Mouse (Mus musculus) heart, postnatal 0 days (tissue): ENCODE measurements around the gene Zfyve27. TPM values are rescaled to one million over a fixed set of nuclear protein-coding genes. Genes with fewer than 3 reads are reported as not detected.
A peak's percentile ranks its signal among the peaks of the same experiment; 100 is the strongest.

Experiments
- ATAC-seq: fragments of 200-750 bp; cut with Nextera tagmentation; 2 replicates; pipeline ENCODE4 v1.8.0; 2017; ENCODE audit warnings: low read depth, moderate number of reproducible peaks, moderate library complexity; ENCODE audit not compliant: insufficient read depth
- DNase-seq: peaks from one replicate; pipeline ENCODE4 v3.0.0-alpha.2; 2016; ENCODE audit warnings: low spot score
- H3K27ac ChIP-seq: fragments of 300-500 bp; sonication (generic); 2 replicates; pipeline ENCODE4 v1.5.1; 2014; ENCODE audit warnings: low read depth, mild to moderate bottlenecking
- H3K27me3 ChIP-seq: fragments of 300-500 bp; sonication (generic); 2 replicates; pipeline ENCODE4 v1.6.1; 2014; ENCODE audit warnings: low read length, mixed read lengths; ENCODE audit not compliant: control insufficient read depth, insufficient read depth
- H3K36me3 ChIP-seq: fragments of 300-500 bp; sonication (generic); replicated peaks from 2 replicates; pipeline ENCODE4 v1.6.1; 2014; ENCODE audit warnings: low read length, mixed read lengths; ENCODE audit not compliant: control insufficient read depth, insufficient read depth
- H3K4me1 ChIP-seq: fragments of 300-500 bp; sonication (generic); 2 replicates; pipeline ENCODE4 v1.6.1; 2014; ENCODE audit warnings: antibody characterized with exemption; ENCODE audit not compliant: control insufficient read depth, insufficient read depth
- H3K4me2 ChIP-seq: fragments of 300-500 bp; sonication (generic); 2 replicates; pipeline ENCODE4 v1.6.1; 2014; ENCODE audit warnings: low read depth, mild to moderate bottlenecking, low read length, moderate library complexity
- H3K4me3 ChIP-seq: fragments of 300-500 bp; sonication (generic); 2 replicates; pipeline ENCODE4 v1.5.1; 2014; ENCODE audit warnings: low read depth, low read length
- H3K9ac ChIP-seq: fragments of 300-500 bp; sonication (generic); replicated peaks from 2 replicates; pipeline ENCODE4 v1.6.1; 2014; ENCODE audit warnings: low read depth, low read length, mixed read lengths
- H3K9me3 ChIP-seq: fragments of 300-500 bp; sonication (generic); replicated peaks from 2 replicates; pipeline ENCODE4 v1.6.1; 2016; ENCODE audit warnings: low read length; ENCODE audit not compliant: control insufficient read depth
- CTCF ChIP-seq: IDR thresholded peaks from 2 replicates; pipeline ENCODE4 v1.5.1; 2016; ENCODE audit warnings: antibody characterized with exemption, control low read depth, low read depth
- EP300 ChIP-seq: IDR thresholded peaks from 2 replicates; pipeline ENCODE4 v1.6.1; 2016; ENCODE audit warnings: antibody characterized with exemption, low read depth
- WGBS: fragments of 180-500 bp; shearing (Covaris S2); extraction: QIAGEN DNeasy Blood & Tissue Kit; methylation state at CpG from one replicate; pipeline ENCODE4 v1.1.7; 2014; 5-methylcytosine and 5-hydroxymethylcytosine counted together
- polyA plus RNA-seq: library from polyadenylated mRNA; unstranded; fragments of >200 nt; fragmentation: Nextera tagmentation; extraction: Ambion mirVana; gene quantifications from 2 replicates; pipeline ENCODE4 v1.2.1, GENCODE M21; 2015
- total RNA-seq: library from RNA; depleted of rRNA; stranded (reverse); fragments of >200 nt; gene quantifications from 2 replicates; pipeline ENCODE4 v1.2.3, GENCODE M21; 2014; ENCODE audit warnings: low replicate concordance

Zfyve27 gene
- total and polyA plus RNA-seq, 2 experiments from 2014 or later: 18.3 to 27.2 TPM

- Histone ChIP-seq H3K27me3 (no peaks in the 10 kb centered on the region), H3K4me2 (peak within 1 kb of the TSS; percentile 90), H3K27ac (peak within 1 kb of the TSS; percentile 87), H3K4me1 (peaks cover 21% of the 10 kb centered on the region), H3K36me3 (no peaks in the 10 kb centered on the region), H3K9me3 (no peaks in the 10 kb centered on the region), H3K4me3 (peak within 1 kb of the TSS; percentile 68), H3K9ac (peak within 1 kb of the TSS; percentile 73)
- 0% methylated on average over 20 of the region's 57 CpGs for WGBS
- TF ChIP-seq EP300 (no peak), CTCF (no peak)
- ATAC-seq (peak; percentile 59), DNase-seq (peak; percentile 87)
Observed at GRCm38 (mm10) chr19:42147170-42147768, 16.5 kb upstream of the Zfyve27 start, which contains the start of gene Marveld1. TSS of gene Marveld1 (plus strand) at chr19:42147400.

- ATAC-seq: peak; percentile 42
Observed at GRCm38 (mm10) chr19:42147769-42148568, 15.8 kb upstream of the Zfyve27 start.

GRCm38 (mm10) chr19:42148569-42148860 is 15.2 kb upstream of the Zfyve27 start:
- peak overlapping the region; percentile 73 for H3K9ac ChIP-seq
- H3K4me2 ChIP-seq: peak overlapping the region; percentile 90
- TF ChIP-seq EP300: no peak
- no peak for TF ChIP-seq CTCF

More at GRCm38 (mm10) chr19:42147769-42148568, 15.8 kb upstream of the Zfyve27 start:
- H3K9ac ChIP-seq: peak overlapping the region; percentile 73
- no peaks in the 10 kb centered on the region for H3K36me3 ChIP-seq
- H3K27me3 ChIP-seq: no peaks in the 10 kb centered on the region
- peak overlapping the region; percentile 87 for H3K27ac ChIP-seq
- peak overlapping the region; percentile 68 for H3K4me3 ChIP-seq
- peak overlapping the region; percentile 90 for H3K4me2 ChIP-seq
- H3K9me3 ChIP-seq: no peaks in the 10 kb centered on the region
- TF ChIP-seq EP300 (no peak), CTCF (no peak)
- H3K4me1 ChIP-seq: peaks cover 21% of the 10 kb centered on the region
- WGBS: under 1% methylated on average over 62 of the region's 63 CpGs
- DNase-seq: no peak

GRCm38 (mm10) chr19:42151990-42152389 is 11.8 kb upstream of the Zfyve27 start:
- WGBS: 5% methylated on average over 6 of the region's 6 CpGs
- Histone ChIP-seq H3K27ac (peak overlapping the region; percentile 46; the same call in 1 of the 2 replicates), H3K36me3 (no peaks in the 10 kb centered on the region), H3K4me3 (no peak overlapping the region), H3K9me3 (no peaks in the 10 kb centered on the region), H3K27me3 (no peaks in the 10 kb centered on the region), H3K9ac (no peak overlapping the region), H3K4me2 (no peak overlapping the region), H3K4me1 (peaks cover 21% of the 10 kb centered on the region)
- TF ChIP-seq CTCF (peak; percentile 95), EP300 (no peak)
- DNase-seq: peak; percentile 89
- ATAC-seq: peak; percentile 51

More at GRCm38 (mm10) chr19:42148569-42148860, 15.2 kb upstream of the Zfyve27 start:
- H3K36me3 ChIP-seq: no peaks in the 10 kb centered on the region
- DNase-seq (peak; percentile 72), ATAC-seq (no peak)
- H3K4me1 ChIP-seq: peaks cover 21% of the 10 kb centered on the region
- no peaks in the 10 kb centered on the region for H3K27me3 ChIP-seq
- H3K9me3 ChIP-seq: no peaks in the 10 kb centered on the region
- WGBS: 11% methylated on average over 7 of the region's 7 CpGs
- peak overlapping the region; percentile 87 for H3K27ac ChIP-seq
- peak overlapping the region; percentile 68 for H3K4me3 ChIP-seq

- no peak for TF ChIP-seq CTCF
- no peak for TF ChIP-seq EP300
- Histone ChIP-seq H3K4me3 (no peak overlapping the region), H3K9ac (no peak overlapping the region), H3K4me1 (no peaks in the 10 kb centered on the region), H3K27me3 (no peaks in the 10 kb centered on the region), H3K36me3 (no peaks in the 10 kb centered on the region), H3K4me2 (no peak overlapping the region), H3K27ac (no peak overlapping the region), H3K9me3 (no peaks in the 10 kb centered on the region)
- WGBS: 45% methylated on average over 12 of the region's 12 CpGs
- no peak for ATAC-seq
- DNase-seq: no peak
Observed at GRCm38 (mm10) chr19:42157493-42158237, 6.1 kb upstream of the Zfyve27 start.
